Mouse (Mus musculus): ENCODE data around the gene Samsn1. TPM values are rescaled to one million over a fixed set of nuclear protein-coding genes. Genes with fewer than 3 reads are reported as not detected.
"Not testable (repeated sequence)": the region's sequence is repeated elsewhere in the genome, so short reads cannot be mapped to it uniquely, and the experiment has no call there.

The Samsn1 gene
- polyA plus RNA-seq, 1 experiment = 1.6 TPM

DNA sequence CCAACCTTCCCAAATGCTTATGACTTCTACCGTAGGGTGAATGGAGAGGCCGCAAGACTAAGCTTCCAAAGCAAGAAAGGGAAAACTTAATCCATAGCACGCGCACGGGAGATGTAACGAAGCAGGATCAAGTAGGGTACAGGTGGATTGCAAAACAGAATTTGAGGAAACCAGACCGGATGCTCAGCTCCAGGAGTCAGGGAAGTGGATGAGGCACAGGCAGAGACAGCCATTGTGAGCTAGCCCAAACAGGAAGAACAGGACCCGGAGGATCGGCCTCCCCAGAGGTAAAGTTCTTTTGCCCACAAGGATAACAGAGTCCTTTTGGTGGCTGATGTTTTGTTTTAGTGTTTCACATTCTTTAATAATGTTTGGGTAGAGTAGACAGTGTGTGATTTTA is 179.5 kb downstream of the Samsn1 start:
- Histone ChIP-seq H3K4me3 (ENCODE audit: insufficient read depth, low read length) (no peak overlapping the region), H3K4me1 (ENCODE audit: control insufficient read depth, insufficient read depth, low read length) (no peaks in the 10 kb centered on the region), H3K27ac (ENCODE audit: insufficient read depth, low read length) (no peak overlapping the region)
- TF ChIP-seq CTCF (IDR thresholded peaks at IDR 0.05; ENCODE audit: extremely low read depth, insufficient read depth, low read length) = no peak
- no peak for TF ChIP-seq POLR2A (IDR thresholded peaks at IDR 0.05; ENCODE audit: extremely low read depth, insufficient read depth, low read length)

DNA sequence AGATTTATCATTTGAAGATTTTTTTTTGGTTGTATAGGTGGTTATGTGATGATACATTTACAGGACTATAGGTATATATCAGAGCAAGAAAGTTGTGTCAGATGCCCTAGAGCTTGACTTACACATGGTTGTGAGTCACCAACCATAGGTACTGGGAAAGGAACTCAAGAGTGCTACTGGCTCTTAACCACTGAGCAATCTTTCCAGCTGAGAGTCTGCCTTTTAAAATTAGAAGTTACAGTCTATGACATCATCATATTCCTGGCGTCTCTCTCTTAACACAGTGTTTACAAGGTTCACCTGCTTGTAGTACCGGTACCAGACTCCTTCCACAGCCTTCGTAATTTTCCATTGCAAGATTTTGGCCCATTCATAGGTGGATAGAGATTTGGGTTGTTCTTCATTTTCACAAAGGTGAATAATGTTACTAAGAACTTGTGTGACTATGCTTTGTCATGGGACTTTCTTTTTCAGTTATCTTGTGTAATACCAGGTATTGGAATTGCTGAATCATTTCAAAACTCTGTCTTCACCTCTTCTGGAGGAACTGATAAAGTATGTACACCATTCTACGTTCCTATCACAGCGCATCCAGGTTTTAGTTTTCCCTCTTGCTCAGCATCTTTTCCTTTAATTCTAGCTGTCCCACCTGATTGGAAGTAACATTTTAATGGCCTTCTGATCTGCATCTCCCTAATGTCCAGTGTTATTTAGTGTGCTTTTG is 184.2 kb downstream of the Samsn1 start:
- Histone ChIP-seq H3K4me3 (ENCODE audit: insufficient read depth, low read length) (no peak overlapping the region), H3K4me1 (ENCODE audit: control insufficient read depth, insufficient read depth, low read length) (no peaks in the 10 kb centered on the region), H3K27ac (ENCODE audit: insufficient read depth, low read length) (no peak overlapping the region)
- TF ChIP-seq CTCF (IDR thresholded peaks at IDR 0.05; ENCODE audit: extremely low read depth, insufficient read depth, low read length) = no peak
- no peak for TF ChIP-seq POLR2A (IDR thresholded peaks at IDR 0.05; ENCODE audit: extremely low read depth, insufficient read depth, low read length)

DNA sequence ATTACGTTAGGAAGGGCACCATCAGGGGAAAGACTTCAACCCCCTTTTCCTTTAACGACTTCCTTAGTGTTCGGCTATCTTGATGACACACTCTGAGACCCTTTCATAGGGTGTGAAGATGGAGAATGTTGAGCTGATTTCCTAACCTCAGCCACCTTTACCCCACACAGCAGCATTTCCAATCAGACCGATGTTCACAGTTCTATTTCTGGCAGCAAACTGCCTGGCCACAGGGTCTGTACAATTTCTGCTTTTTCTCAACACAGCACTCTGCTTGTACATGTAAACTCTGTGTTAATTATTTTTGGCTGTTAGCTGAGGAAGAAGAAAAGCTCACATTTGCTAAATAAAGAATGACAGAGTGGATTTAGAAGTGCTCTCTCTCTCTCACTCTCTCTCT is 190.7 kb downstream of the Samsn1 start:
- Histone ChIP-seq H3K4me1 (ENCODE audit: control insufficient read depth, insufficient read depth, low read length) (no peaks in the 10 kb centered on the region; the same call in 1 of the 2 replicates), H3K4me3 (ENCODE audit: insufficient read depth, low read length) (no peak overlapping the region), H3K27ac (ENCODE audit: insufficient read depth, low read length) (no peak overlapping the region)
- TF ChIP-seq POLR2A (IDR thresholded peaks at IDR 0.05; ENCODE audit: extremely low read depth, insufficient read depth, low read length) = no peak
- TF ChIP-seq CTCF (IDR thresholded peaks at IDR 0.05; ENCODE audit: extremely low read depth, insufficient read depth, low read length) = no peak

DNA sequence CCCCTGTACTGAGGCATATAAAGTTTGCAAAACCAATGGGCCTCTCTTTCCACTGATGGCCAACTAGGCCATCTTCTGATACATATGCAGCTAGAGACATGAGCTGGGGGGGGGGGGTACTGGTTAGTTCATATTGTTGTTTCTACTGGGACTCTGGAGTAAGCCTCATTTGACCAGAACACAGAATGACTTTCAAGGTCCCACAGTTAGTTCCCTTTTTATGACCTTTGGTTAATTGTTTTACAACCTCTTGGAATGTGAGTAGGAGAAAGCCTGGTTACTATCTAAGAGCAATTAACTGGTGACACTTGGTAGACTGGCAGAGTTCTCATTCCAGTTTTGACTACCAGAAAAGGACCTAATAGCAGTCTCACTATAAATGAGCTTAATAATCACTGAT is 195.1 kb downstream of the Samsn1 start:
- not testable (repeated sequence) for H3K27ac ChIP-seq (ENCODE audit: insufficient read depth, low read length); H3K4me1 ChIP-seq (ENCODE audit: control insufficient read depth, insufficient read depth, low read length); H3K4me3 ChIP-seq (ENCODE audit: insufficient read depth, low read length)

DNA sequence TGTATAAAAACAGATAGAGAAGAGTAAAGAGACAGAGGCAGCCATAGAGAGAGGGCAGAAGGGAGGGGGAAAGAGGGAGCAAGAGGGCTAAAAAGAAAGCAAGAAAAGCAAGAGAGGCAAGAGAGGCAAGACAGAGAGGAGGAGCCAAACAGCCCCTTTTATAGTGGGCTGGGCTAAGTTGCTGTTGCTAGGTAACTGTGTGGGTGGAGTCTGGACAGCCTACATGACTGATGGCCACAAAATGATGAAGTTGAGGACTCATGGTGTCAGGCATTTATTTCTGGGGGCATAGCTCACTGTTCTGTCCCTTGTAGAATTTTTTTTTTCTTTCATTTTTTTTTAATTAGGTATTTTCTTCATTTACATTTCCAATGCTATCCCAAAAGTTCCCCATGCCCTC is 195.6 kb downstream of the Samsn1 start:
- Histone ChIP-seq H3K27ac (ENCODE audit: insufficient read depth, low read length) (no peak overlapping the region), H3K4me1 (ENCODE audit: control insufficient read depth, insufficient read depth, low read length) (no peaks in the 10 kb centered on the region; the same call in 1 of the 2 replicates), H3K4me3 (ENCODE audit: insufficient read depth, low read length) (no peak overlapping the region)
- TF ChIP-seq CTCF (IDR thresholded peaks at IDR 0.05; ENCODE audit: extremely low read depth, insufficient read depth, low read length) (no peak), POLR2A (IDR thresholded peaks at IDR 0.05; ENCODE audit: extremely low read depth, insufficient read depth, low read length) (no peak)

DNA sequence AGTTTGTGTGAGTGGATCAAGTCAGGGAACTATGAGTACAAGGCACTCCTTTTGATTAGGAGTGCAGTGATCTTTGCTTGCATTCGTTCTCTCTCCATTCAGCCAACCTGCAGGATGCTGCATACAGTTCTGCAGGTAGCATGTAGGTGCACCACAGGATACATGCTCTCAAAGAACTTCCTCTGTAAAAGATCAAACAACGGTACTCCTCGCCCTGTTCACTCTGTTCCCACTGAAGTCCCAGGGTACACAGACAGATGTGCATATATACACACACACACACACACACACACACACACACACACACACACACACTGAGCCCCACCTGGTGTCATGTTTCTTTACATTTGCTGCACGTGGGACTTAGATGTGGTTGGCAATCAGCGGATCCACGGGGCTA is 198.9 kb downstream of the Samsn1 start:
- Histone ChIP-seq H3K4me1 (ENCODE audit: control insufficient read depth, insufficient read depth, low read length) (no peaks in the 10 kb centered on the region), H3K27ac (ENCODE audit: insufficient read depth, low read length) (no peak overlapping the region), H3K4me3 (ENCODE audit: insufficient read depth, low read length) (no peak overlapping the region)
- TF ChIP-seq CTCF (IDR thresholded peaks at IDR 0.05; ENCODE audit: extremely low read depth, insufficient read depth, low read length) (no peak), POLR2A (IDR thresholded peaks at IDR 0.05; ENCODE audit: extremely low read depth, insufficient read depth, low read length) (no peak)

DNA sequence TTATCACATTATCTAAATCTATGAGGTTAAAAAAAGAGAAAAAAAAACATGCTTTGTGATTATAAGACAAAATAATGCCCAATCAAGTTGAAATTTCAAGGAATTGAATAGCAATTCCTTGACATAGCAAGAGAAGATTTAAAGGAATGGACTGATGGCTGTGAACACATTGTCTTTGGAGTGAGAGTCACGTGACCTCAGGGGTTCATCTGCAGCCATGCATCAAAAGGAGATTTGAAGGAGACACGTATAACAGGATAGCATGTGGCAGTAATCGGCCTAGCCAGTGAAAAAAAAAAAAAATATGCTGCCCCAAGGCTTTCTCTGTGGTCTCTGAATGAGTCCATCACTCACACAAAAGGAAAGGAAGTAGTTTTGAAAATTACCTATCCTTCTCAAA is 201.1 kb downstream of the Samsn1 start:
- no peaks in the 10 kb centered on the region for H3K4me1 ChIP-seq (ENCODE audit: control insufficient read depth, insufficient read depth, low read length)
- H3K4me3 ChIP-seq (ENCODE audit: insufficient read depth, low read length) = no peak overlapping the region
- TF ChIP-seq POLR2A (IDR thresholded peaks at IDR 0.05; ENCODE audit: extremely low read depth, insufficient read depth, low read length) (no peak), CTCF (IDR thresholded peaks at IDR 0.05; ENCODE audit: extremely low read depth, insufficient read depth, low read length) (no peak)
- no peak overlapping the region for H3K27ac ChIP-seq (ENCODE audit: insufficient read depth, low read length)

Measured in cortical plate, adult 2 months (tissue).